Mouse (Mus musculus): ENCODE measurements at regions not wholly inside any gene's neighbourhood (a gene's known extent, or its start where the extent isn't known, plus 50 kb on each side); places are given as distances from the start of the nearest gene placed in this dataset.

DNA sequence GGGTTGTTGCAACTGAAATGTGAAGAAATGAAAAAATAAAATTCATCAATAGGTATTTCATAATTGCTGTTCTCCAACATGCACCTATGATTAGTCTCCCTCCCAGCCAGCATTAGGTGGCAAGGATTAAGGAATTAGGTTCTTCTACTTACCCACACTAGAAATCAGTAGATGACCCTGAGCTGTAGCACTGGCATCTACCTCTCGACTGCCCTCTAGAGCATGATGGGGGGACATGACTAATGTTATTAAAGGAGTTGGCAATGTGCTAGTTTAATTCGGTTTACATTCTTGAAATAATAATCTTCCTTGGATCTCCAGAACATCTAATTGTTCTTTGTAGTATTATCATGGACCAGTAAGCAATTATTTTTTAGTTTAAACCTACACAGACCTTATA lies 370.9 kb downstream of the Dcdc2c start:
- DNase-seq = peak; percentile 28

GRCm38 (mm10) chr12:28176016-28176415 lies 376.2 kb downstream of the Dcdc2c start:
- DNase-seq = no peak

GRCm38 (mm10) chr12:28174078-28174477 lies 378.1 kb downstream of the Dcdc2c start:
- peak; percentile 3 for DNase-seq

GRCm38 (mm10) chr12:28158786-28159185 lies 393.4 kb downstream of the Dcdc2c start:
- DNase-seq = no peak

DNA sequence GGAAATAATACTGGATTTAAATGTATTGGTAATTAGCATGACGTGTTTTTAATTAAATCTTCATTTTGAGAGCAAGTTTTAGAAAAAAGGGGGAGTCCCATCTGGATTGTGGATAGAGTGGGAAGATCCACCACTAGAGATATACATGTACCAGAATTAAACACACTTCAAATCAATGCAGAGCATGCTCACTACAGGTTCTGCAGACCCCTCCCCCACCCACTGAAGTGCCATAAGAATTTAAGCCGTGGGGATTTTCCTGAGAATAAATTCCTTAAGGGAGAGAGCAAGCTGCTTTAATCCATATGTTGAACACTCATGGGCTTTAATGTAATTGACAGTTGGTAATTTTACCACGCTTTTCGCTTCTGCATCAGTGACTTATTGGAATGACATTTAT lies 401.4 kb downstream of the Dcdc2c start:
- DNase-seq = no peak

- no peak for DNase-seq
Measured at GRCm38 (mm10) chr12:28135810-28136592, 416.2 kb downstream of the Dcdc2c start.

DNA sequence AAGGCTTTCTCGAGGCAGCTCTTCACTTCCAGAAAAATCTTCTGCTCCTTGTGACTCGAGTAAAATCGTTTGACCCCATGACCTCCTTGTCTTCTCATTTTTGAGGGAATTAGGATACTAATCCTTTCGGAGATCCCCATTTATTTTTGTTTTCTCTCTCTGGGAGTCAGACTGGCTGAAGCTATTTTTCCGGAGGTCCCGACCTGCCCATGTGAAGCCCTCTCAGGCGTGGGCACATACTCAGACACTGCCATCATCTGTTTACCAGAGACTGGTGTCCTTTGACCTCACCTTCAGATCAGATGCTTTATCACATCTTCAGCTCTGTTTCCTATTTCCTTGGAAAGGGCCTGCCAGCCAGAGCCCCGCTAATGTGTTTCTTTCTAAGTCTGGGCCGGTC lies 429.4 kb downstream of the Dcdc2c start:
- no peak for DNase-seq

- DNase-seq = no peak
Measured at GRCm38 (mm10) chr12:28120106-28120505, 432.1 kb downstream of the Dcdc2c start.

DNA sequence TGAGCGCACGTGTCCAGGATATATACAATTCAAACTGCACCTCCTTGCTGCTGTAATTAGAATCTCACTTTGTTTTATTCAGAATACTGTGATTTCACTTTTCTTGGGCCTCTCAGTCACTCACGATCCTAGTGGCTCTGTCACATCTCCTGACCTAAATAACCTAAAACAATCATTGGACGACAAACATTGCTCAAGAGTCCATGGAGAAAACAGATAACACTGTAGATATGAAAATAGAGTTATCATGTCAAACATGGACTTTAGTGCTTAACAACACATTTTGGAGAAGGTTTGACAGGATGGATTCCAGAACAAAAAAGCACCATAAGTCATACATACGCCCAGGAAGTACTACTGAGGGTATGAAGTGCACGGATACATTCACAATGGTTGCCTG lies 461.5 kb downstream of the Dcdc2c start:
- DNase-seq = no peak

DNA sequence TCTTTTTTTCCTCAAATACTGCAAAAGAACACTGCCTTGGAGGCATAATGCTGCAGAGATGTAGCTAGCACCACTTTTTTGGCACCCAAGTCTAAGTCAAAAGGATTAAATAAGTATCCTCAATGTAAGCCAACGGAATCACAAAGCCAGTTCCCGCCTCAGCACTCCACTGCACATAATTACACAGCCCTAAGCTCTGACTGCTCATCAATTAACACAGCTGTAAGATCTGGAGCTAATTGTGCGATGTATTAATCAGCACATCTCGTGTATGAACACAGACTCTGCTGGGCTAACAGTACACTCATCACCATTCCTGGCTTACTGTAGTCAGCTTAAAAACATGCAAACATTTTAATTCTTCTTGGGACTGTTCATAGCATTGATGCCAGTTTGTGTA lies 466.7 kb downstream of the Dcdc2c start:
- no peak for DNase-seq

GRCm38 (mm10) chr12:28076606-28077005 lies 475.6 kb downstream of the Dcdc2c start:
- DNase-seq = no peak

DNA sequence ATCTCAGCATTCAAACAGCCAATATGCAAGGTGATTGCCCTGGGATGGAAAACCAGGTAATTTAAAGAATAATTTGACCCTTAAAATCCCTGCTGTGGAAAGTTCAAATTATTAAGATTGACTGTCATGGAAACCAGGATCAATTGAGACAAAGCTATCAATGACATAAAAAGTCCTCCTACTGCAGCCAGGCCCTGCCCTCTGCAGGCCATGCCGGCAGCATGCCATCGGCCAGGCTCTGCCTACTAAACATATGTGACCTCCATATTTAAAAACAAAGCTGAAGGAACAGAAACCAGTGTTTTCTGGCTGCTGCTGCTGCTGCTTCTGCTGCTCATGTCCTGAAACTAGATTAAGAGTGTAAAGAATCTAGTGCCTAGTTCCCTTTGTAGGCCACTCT lies 483.6 kb downstream of the Dcdc2c start:
- no peak for DNase-seq

GRCm38 (mm10) chr12:28060281-28060680 lies 491.9 kb downstream of the Dcdc2c start:
- no peak for DNase-seq

DNA sequence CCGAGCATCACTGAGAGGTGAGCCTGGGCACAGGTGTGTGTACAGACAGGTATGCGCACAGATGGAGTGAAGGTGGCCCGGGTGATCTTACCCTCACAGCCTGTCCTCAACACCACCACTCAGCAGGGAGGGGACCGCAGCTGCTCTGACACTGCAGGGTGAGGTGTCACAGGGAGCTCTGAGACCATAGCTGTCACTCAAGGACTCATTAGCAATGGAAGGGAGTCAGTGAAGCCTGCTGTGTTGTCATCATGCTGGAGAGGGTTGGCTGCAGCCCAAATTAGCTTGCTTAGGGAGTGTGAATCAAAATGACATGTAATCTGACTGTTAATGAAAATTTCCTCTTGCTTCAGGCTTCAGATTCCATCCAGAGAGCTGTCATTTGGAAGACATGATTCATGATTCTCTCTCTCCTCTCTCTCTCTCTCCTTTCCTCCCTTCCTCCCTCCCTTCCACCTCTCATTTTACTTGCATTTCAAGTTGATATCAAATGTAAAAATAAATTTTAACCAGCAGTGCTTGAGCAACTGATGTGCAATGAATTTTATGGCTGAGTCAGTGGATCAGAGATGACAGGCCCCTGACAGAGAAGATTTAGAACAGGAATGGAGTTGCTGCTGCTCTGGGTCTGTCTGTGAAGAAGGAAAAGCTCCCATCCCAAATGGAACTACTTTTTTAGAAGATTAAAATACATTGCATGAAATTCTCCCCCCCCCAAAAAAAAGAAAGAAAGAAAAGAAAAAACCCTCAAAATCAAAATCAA lies 496.5 kb downstream of the Dcdc2c start:
- peak; percentile 46 for DNase-seq

DNA sequence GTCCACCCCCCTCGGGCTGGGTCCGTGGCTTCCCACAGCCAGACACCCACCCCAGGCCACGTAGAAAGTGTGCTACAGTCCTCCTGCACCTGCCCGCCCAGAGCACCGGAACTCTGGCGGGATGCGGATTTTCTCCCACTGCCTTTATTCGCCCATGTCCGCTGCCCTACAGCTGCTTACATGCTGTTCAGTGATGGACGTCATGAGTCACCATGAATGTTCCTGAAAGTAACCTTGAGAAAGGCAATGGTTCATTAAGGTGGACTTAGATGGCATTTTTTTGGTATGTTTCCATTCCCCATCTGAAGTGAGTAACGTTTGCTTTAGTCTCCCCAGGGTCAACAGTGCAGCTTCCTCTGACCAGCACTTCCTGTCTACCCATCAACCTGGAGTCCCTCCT lies 497.8 kb downstream of the Dcdc2c start:
- peak; percentile 13 for DNase-seq

DNA sequence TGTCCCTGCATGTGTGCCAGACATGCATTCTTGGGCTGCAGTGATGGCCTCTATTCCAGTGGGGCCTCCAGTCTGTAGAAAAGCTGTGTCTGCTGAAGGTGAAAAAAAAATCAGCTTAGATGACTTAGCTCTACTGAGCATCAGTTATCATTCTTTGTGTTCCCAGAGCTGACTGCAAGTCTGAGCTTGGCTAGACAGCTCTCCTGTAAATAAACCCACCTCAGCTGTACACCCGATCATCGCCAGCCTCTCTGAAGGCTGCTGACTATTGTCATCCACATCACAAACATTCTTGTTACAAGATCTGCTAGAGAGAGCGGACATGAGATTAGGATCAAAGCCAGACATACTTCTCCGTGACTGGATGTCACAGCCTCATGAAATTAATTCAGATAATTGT lies 504.2 kb downstream of the Dcdc2c start:
- no peak for DNase-seq

DNA sequence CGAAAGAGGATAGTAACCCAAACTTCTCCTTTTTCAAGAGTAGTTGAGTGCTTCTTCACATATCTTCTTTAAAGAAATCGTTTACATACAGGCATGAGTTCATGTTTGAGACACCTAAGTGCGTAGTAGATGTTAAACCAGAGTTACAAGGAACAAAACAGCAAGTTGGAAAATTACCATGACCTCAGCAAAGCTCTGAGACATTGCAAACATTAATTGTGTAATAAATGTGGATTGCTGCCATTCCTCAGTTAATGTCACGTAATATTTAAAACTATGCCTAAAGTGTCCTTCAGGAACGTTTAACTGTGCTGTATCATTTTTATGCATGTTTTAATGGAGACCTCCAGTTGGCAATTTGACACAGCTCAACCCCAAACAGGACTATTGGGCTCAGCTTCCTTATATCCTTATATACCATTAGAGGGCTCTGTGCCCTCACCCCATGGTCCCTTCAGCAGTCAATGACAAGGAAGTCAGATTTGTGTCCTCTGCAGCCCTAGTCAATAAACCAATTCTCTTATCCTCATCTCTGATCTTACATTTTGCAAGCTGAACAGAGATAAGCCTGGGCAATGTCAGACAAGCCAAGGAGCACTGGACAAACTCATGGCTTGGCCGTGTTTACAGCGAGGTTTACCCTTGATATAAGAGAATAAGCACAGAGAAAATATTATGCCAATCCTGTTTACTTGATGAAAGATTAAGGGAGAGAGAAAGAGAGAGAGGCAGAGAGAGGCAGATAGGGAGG lies 513.9 kb downstream of the Dcdc2c start:
- DNase-seq = peak; percentile 1

DNA sequence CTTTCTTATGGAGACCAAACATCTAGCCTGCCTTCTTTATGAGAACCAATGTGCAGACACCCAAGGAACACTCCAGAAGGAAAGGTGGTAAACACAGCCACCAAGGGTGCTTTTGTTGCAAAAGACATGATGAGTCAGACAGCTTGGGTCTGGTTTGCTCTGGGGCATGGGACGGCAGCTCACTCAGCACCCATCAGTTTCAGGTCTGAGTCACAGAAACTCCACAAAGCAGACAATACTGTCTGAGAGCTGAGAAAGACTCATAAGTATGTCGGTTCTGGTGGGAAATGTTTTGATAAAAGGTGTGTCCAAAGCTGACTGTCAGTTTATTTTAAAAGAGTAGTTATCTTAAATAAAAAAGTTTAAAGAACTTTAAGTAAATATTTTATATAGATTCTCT lies 553.0 kb downstream of the Dcdc2c start:
- DNase-seq = no peak

GRCm38 (mm10) chr12:27992152-27992551 lies 560.0 kb downstream of the Dcdc2c start:
- peak; percentile 22 for DNase-seq

DNA sequence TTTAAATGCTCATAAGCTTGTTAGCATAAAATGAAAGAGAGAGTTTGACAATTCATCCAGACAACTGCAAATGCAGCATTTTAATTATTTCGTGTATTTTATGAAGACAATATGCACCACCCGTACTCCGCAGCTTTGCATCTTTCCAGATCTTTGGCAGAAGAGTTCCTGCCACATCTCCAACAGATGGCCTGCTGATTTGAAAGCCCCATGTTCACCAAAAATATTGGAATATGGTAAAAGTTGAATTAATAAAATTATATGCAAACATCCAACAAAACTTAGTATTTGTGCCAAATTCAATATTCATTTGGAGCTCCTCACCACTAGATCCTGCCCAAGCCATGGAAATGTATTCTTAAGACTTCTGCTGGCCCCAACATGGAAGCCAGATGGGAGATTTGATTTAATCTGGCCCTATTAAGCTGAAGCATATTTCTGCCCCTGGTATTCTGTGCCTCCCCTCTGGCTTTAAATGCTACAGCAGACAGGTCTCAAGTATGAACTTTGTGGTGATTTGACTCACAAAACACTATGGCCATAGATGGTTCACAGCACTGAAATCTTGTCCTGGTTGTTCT lies 567.8 kb downstream of the Dcdc2c start:
- no peak for DNase-seq

DNA sequence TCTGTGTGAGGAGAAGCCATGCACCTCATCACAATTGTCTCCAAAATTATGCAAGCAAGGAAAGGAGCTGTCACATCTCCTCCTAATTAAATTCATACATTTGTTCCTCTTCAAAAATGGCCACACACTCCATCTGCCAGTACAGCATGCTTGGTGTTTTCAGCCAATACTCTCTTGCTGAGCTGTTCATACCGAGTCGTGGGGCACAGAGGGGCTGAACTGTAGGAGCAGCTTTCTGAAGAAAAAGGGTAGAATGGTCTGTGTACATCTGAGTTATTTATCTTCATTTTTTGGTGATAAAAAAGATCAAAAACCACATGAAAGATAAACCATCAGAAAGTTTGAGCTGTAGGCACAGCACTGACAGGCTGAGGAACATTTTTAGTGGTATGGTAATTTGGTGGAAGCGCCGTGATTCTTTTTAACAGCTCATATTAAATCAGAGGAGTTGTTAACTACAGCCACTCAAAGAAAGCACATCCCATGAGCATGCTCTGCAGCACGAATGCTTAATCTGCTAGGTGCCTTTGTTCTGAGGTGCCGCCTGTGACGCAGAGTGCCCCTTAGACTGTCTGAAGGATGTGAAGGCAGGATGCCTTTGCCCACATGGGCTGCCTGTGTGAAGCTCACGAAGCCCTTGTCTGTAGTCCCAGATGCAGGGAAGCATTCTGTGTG lies 573.8 kb downstream of the Dcdc2c start:
- no peak for DNase-seq
